Mouse (Mus musculus) C2C12 (cell line): Measurements from ENCODE around the gene C530008M17Rik.

Source experiments
- CTCF ChIP-seq: IDR thresholded peaks from one replicate; pipeline ENCODE4 v1.5.1; 2011; ENCODE audit not compliant: control insufficient read depth, insufficient read depth, insufficient read length
- MAX ChIP-seq: IDR thresholded peaks from one replicate; pipeline ENCODE4 v1.6.1; 2011; ENCODE audit warnings: mild to moderate bottlenecking, control low read depth
- USF1 ChIP-seq: IDR thresholded peaks from one replicate; pipeline ENCODE4 v1.6.1; 2011; ENCODE audit warnings: low read depth, mild to moderate bottlenecking, control low read depth, moderate library complexity

GRCm38 (mm10) chr5:76828527-76829240, 172.4 kb downstream of the C530008M17Rik start:
- no peak for TF ChIP-seq CTCF
- TF ChIP-seq USF1 = no peak
- no peak for TF ChIP-seq MAX
